Mouse (Mus musculus): ENCODE results near the gene Ugt1a9.

The Ugt1a9 gene

DNA sequence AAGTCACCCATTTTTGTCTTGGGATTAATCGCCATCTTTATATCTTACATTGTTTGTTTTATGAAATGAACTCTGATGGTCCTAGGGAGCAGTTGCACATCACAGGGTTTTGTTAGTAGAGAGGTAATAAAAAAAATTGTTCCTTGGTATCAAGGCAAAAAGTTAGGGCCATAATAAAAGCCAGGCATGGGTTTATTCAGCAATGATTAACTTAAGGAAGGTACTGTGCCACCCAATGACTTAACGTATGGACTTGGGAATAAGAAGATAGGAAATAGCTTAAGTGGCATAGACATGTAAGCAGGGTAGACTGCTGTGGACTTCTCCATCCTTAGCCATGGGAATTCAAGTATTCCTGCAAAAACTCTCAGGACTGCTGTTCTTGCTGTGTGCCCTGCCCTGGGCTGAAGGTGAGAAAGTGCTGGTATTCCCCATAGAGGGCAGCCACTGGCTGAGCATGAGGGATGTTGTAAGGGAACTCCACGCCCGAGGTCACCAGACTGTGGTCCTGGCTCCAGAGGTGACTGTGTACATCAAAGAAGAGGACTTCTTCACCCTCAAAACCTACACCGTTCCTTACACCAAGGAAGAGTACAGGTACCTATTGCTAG, 115.8 kb downstream of the Ugt1a9 start:
- no peak for DNase-seq (ENCODE audit: low spot score)

DNA sequence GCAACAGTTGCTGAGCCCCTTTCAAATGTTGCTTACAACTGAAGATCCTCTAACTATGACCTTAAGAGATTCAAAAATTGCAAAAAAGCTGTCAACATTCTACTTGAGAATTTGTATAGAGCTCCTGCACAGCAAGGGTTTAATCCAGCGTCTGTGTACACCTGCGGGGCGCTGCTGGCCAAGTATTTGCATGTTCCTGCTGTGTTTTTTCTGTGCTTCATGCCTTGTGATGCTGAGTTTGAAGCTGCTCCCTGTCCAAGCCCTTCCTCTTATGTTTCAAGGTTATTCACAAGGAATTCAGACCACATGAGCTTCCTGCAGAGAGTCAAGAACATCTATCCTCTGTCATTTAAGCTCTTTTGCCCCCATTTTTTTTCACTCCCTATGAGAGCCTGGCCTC, 121.5 kb downstream of the Ugt1a9 start:
- DNase-seq (ENCODE audit: low spot score): no peak

DNA sequence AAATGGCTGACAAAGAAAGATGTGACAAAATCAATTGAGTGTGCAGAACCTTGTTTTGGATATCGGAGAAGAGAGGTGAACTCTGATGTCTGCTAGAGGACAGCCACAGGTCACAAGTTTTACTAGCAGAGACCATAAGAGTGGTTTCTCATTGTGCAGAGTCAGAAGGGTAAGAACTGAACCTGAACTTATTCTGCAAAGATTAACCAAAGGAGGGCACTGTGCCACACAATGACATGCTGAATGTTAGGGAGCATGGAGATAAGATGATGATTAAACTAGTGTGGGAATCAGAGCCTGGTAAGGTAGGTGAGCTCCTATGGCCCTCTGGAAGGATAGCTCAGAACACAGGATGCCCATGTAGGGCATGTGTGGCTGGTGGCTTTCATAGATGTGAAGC, 125.1 kb downstream of the Ugt1a9 start:
- DNase-seq (ENCODE audit: low spot score): no peak

DNA sequence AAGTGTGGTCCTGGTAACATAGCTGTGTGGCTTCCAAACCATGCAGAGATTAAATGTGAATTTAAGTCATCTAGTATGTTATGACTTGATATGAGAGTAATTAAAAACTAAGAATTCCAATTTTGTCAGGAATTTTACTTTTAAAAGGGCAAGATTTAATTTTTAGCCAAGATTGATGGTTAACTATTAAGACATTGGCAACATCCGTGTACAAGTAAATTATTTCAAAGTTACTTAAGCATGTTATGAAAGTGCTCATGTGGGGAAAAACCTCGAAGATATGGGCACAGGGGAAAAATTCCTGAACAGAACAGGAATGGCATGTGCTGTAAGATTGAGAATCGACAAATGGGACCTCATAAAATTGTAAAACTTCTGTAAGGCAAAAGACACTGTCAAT, 126.8 kb downstream of the Ugt1a9 start:
- DNase-seq (ENCODE audit: low spot score): no peak

- no peak for DNase-seq (ENCODE audit: low spot score)
These were observed 129.4 kb downstream of the Ugt1a9 start for GRCm38 (mm10) chr1:88199996-88200395.

DNA sequence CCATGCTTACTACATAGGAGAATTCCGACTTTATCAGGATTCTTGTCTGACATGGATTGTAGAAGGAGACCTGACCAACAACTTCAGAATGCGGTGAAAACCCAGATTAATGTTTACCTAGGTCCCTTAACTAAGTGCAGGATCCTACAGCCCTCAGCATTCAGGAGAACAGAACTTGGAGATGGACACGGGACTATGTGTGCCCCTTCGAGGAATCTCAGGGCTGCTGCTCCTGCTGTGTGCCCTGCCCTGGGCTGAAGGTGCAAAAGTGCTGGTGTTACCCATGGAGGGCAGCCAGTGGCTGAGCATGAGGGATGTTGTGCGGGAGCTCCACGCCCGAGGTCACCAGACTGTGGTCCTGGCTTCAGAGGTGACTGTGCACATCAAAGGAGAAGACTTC, 129.9 kb downstream of the Ugt1a9 start, which contains the start of gene Ugt1a2:
Ugt1a2 (plus strand) TSS at position 146 of the 400 bp plus-strand sequence.
- no peak for DNase-seq (ENCODE audit: low spot score)

- no peak for DNase-seq (ENCODE audit: low spot score)
These were observed 134.8 kb downstream of the Ugt1a9 start, which contains the start of gene Dnajb3 for GRCm38 (mm10) chr1:88205294-88205922. TSS of gene Dnajb3 (minus strand) at chr1:88205782.

GRCm38 (mm10) chr1:88206843-88207479, 136.4 kb downstream of the Ugt1a9 start:
- no peak for DNase-seq (ENCODE audit: low spot score)

- no peak for DNase-seq (ENCODE audit: low spot score)
These were observed 141.2 kb downstream of the Ugt1a9 start, which contains the start of gene Ugt1a1 for GRCm38 (mm10) chr1:88211812-88212211. TSS of gene Ugt1a1 (plus strand) at chr1:88211959.

DNA sequence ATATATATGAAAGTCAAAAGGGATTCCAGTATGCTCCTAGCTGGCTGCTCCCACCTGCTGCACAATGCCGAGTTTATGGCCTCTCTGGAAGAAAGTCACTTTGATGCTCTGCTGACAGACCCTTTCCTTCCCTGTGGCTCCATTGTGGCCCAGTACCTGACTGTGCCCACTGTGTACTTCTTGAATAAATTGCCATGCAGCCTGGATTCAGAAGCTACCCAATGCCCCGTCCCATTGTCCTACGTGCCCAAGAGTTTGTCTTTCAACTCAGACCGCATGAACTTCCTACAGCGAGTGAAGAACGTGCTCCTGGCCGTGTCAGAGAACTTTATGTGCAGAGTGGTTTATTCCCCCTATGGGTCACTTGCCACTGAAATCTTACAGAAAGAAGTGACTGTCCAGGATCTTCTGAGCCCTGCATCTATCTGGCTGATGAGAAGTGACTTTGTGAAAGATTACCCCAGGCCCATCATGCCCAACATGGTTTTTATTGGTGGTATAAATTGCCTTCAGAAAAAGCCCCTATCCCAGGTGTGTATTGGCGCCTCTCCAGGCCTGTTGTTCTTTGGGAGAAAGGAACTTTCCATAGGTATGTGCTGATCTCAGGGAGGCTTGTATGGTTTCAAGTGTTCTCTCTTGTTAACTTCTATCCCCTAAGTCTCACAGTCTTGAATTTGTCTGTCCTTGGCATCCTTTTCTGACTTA, 141.9 kb downstream of the Ugt1a9 start:
- DNase-seq (ENCODE audit: low spot score): no peak

DNA sequence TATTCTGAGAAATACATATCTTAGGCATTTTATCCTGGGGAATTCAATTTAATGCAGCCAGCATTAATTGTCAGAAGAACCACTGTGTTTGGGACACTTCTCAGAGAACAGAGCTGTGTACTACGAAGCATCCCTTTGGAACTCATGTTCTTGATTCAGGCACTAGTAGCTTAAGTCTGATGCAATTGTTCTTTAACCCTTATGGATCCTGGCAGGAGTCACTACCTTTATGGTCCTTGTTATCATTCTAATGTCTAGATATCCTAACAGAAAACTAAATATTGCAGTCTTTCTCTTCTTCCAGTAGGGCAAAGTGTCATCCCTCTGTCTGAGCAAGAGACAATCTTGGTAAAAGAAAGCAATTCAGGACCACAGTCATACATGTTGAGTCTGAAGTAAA, 142.5 kb downstream of the Ugt1a9 start:
- no peak for DNase-seq (ENCODE audit: low spot score)

- DNase-seq (ENCODE audit: low spot score): no peak
These were observed 143.3 kb downstream of the Ugt1a9 start for GRCm38 (mm10) chr1:88213766-88214461.

- no peak for DNase-seq (ENCODE audit: low spot score)
These were observed 143.9 kb downstream of the Ugt1a9 start for GRCm38 (mm10) chr1:88214462-88214952.

- no peak for DNase-seq (ENCODE audit: low spot score)
These were observed 145.1 kb downstream of the Ugt1a9 start for GRCm38 (mm10) chr1:88215466-88216380.

GRCm38 (mm10) chr1:88216551-88216950, 146.0 kb downstream of the Ugt1a9 start:
- no peak for DNase-seq (ENCODE audit: low spot score)

GRCm38 (mm10) chr1:88217144-88217543, 146.5 kb downstream of the Ugt1a9 start:
- DNase-seq (ENCODE audit: low spot score): no peak

- no peak for DNase-seq (ENCODE audit: low spot score)
These were observed 147.0 kb downstream of the Ugt1a9 start for GRCm38 (mm10) chr1:88217576-88217975.

DNA sequence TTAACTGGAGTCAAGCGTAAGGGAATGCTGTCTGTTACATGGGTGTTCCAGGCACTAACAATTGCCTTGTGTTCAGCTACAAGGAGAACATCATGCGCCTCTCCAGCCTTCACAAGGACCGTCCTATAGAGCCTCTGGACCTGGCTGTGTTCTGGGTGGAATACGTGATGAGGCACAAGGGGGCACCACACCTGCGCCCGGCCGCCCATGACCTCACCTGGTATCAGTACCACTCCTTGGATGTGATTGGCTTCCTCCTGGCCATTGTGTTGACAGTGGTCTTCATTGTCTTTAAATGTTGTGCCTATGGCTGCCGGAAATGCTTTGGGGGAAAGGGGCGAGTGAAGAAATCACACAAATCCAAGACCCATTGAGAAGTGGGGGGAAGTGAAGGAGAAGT, 147.5 kb downstream of the Ugt1a9 start:
- DNase-seq (ENCODE audit: low spot score): no peak

GRCm38 (mm10) chr1:88218591-88218990, 148.0 kb downstream of the Ugt1a9 start:
- DNase-seq (ENCODE audit: low spot score): no peak

DNA sequence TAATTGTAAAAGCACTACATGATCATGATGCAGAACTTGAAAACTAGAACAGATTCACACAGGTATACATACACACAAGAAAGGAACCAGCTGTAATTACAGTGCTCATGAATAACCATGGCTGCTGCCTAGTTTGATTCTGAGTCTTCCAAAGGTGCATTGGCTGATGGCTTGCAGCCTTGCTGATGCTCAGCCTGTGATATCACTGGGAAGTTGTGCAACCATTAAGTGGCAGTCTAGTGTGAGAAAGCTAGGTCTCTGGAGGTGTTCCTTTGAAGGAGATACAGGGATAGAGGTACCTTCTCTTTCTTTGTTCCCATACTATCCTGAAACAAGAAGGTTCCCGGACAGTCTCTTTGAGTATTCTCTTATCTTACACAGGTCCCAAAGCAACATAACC, 148.5 kb downstream of the Ugt1a9 start:
- DNase-seq (ENCODE audit: low spot score): no peak

- no peak for DNase-seq (ENCODE audit: low spot score)
These were observed 149.7 kb downstream of the Ugt1a9 start for GRCm38 (mm10) chr1:88220336-88220735.
